Mouse (Mus musculus) common myeloid progenitor, adult 5-6 weeks (primary cell): ENCODE data around the gene Bicral. TPM values are rescaled to one million over a fixed set of nuclear protein-coding genes. Genes with fewer than 3 reads are reported as not detected.
A peak's percentile ranks its signal among the peaks of the same experiment; 100 is the strongest.
"Not testable (repeated sequence)": the region's sequence is repeated elsewhere in the genome, so short reads cannot be mapped to it uniquely, and the experiment has no call there.

Experiments
- ATAC-seq: replicated peaks from 2 replicates; pipeline ENCODE4 v1.8.0; 2016; ENCODE audit warnings: low read depth, mild to moderate bottlenecking, moderate TSS enrichment, inconsistent platforms; ENCODE audit not compliant: poor library complexity, severe bottlenecking
- total RNA-seq: library from RNA; stranded (forward); fragments of 200-1000, 187-1606 nt; gene quantifications from 2 replicates; pipeline ENCODE4 v1.2.3, GENCODE M21; 2017

The Bicral gene
- total RNA-seq, 1 experiment from 2014 or later = 55.4 TPM

- ATAC-seq = no peak
Observed at GRCm38 (mm10) chr17:46810672-46811071, 47.6 kb downstream of the Bicral start.

GRCm38 (mm10) chr17:46809131-46809830 is 49.0 kb downstream of the Bicral start:
- ATAC-seq = no peak

GRCm38 (mm10) chr17:46808376-46808775 is 49.9 kb downstream of the Bicral start:
- no peak for ATAC-seq

- no peak for ATAC-seq
Observed at GRCm38 (mm10) chr17:46801761-46802160, 56.5 kb downstream of the Bicral start.

- ATAC-seq = no peak
Observed at GRCm38 (mm10) chr17:46799680-46800079, 58.6 kb downstream of the Bicral start.

- no peak for ATAC-seq
Observed at GRCm38 (mm10) chr17:46797386-46797785, 60.9 kb downstream of the Bicral start.

- no peak for ATAC-seq
Observed at GRCm38 (mm10) chr17:46796743-46797142, 61.5 kb downstream of the Bicral start.

- no peak for ATAC-seq
Observed at GRCm38 (mm10) chr17:46792963-46793362, 65.3 kb downstream of the Bicral start.

GRCm38 (mm10) chr17:46787974-46788373 is 70.3 kb downstream of the Bicral start:
- ATAC-seq = not testable (repeated sequence)

GRCm38 (mm10) chr17:46786952-46787351 is 71.3 kb downstream of the Bicral start:
- ATAC-seq = no peak

- ATAC-seq = 0 out of 2 replicates have a peak, but pooled peaks have one; percentile 3
Observed at GRCm38 (mm10) chr17:46783222-46783565, 75.1 kb downstream of the Bicral start.

- peak; percentile 93 for ATAC-seq
Observed at GRCm38 (mm10) chr17:46782341-46783221, 75.7 kb downstream of the Bicral start, which contains the start of gene Rpl7l1. Gene Rpl7l1, minus strand, starts transcription at chr17:46782672.

GRCm38 (mm10) chr17:46781876-46782275 is 76.4 kb downstream of the Bicral start:
- ATAC-seq = no peak

GRCm38 (mm10) chr17:46776087-46776486 is 82.2 kb downstream of the Bicral start:
- ATAC-seq = no peak

- no peak for ATAC-seq
Observed at GRCm38 (mm10) chr17:46775070-46775469, 83.2 kb downstream of the Bicral start.

GRCm38 (mm10) chr17:46774131-46774472 is 84.2 kb downstream of the Bicral start:
- no peak for ATAC-seq

- 0 out of 2 replicates have a peak, but pooled peaks have one; percentile 10 for ATAC-seq
Observed at GRCm38 (mm10) chr17:46773278-46774130, 84.8 kb downstream of the Bicral start.

- peak; percentile 69 for ATAC-seq
Observed at GRCm38 (mm10) chr17:46772404-46773277, 85.6 kb downstream of the Bicral start, which contains the start of gene 2310039H08Rik. Gene 2310039H08Rik, plus strand, starts transcription at chr17:46772635.

- ATAC-seq = no peak
Observed at GRCm38 (mm10) chr17:46772038-46772403, 86.3 kb downstream of the Bicral start.
